Mouse (Mus musculus): ENCODE data around the gene Rnase9. TPM values are rescaled to one million over a fixed set of nuclear protein-coding genes. Genes with fewer than 3 reads are reported as not detected.
"Not testable (repeated sequence)": the region's sequence is repeated elsewhere in the genome, so short reads cannot be mapped to it uniquely, and the experiment has no call there.

Rnase9 gene
- total RNA-seq, 2 experiments from 2014 or later, result not detected

- DNase-seq (ENCODE audit: low spot score in 2 of 2), result no peak
- intact Hi-C loops (cut with DNase I), result no loop called here
These were observed 12.9 kb upstream of the Rnase9 start for GRCm38 (mm10) chr14:51054243-51055237.

- DNase-seq (ENCODE audit: low spot score in 2 of 2), result no peak
- intact Hi-C loops (cut with DNase I), result no loop called here
These were observed 11.5 kb upstream of the Rnase9 start for GRCm38 (mm10) chr14:51053176-51053575.

GRCm38 (mm10) chr14:51051941-51052340, 10.3 kb upstream of the Rnase9 start:
- no peak for DNase-seq (ENCODE audit: low spot score in 2 of 2)
- intact Hi-C loops (cut with DNase I), result no loop called here

GRCm38 (mm10) chr14:51050063-51050462, 8.4 kb upstream of the Rnase9 start, which contains the start of gene Rnase11:
Gene Rnase11, minus strand, starts transcription at chr14:51050163.
- no peak for DNase-seq (ENCODE audit: low spot score in 2 of 2)
- intact Hi-C loops (cut with DNase I), result no loop called here

- intact Hi-C loops (cut with DNase I), result no loop called here
- no peak for DNase-seq (ENCODE audit: low spot score in 2 of 2)
These were observed 6.2 kb upstream of the Rnase9 start for GRCm38 (mm10) chr14:51047846-51048245.

- DNase-seq (ENCODE audit: low spot score in 2 of 2), result no peak
These were observed 5.5 kb downstream of the Rnase9 start for GRCm38 (mm10) chr14:51036214-51036613.

GRCm38 (mm10) chr14:51035206-51035605, 6.5 kb downstream of the Rnase9 start:
- no peak for DNase-seq (ENCODE audit: low spot score in 2 of 2)
- intact Hi-C loops (cut with DNase I), result no loop called here

More at GRCm38 (mm10) chr14:51036214-51036613, 5.5 kb downstream of the Rnase9 start:
- intact Hi-C loops (cut with DNase I), result no loop called here

- no peak for DNase-seq (ENCODE audit: low spot score in 2 of 2)
- intact Hi-C loops (cut with DNase I), result loop anchor here (2.0 kb wide), 1 partner anchor 71 kb away; no protein-coding TSS in a partner anchor
These were observed 14.1 kb downstream of the Rnase9 start for GRCm38 (mm10) chr14:51027387-51028155.

GRCm38 (mm10) chr14:51026391-51027133, 15.1 kb downstream of the Rnase9 start:
- intact Hi-C loops (cut with DNase I), result loop anchor here (1.0 to 2.0 kb wide), 2 partner anchors 37 to 72 kb away; no protein-coding TSS in a partner anchor
- peak; percentile 72 to 81 for DNase-seq (ENCODE audit: low spot score in 2 of 2)

GRCm38 (mm10) chr14:51024820-51025219, 16.8 kb downstream of the Rnase9 start:
- intact Hi-C loops (cut with DNase I), result loop anchor here (5.0 kb wide), 1 partner anchor 38 kb away; no protein-coding TSS in a partner anchor
- DNase-seq (ENCODE audit: low spot score in 2 of 2), result no peak

- intact Hi-C loops (cut with DNase I), result loop anchor here (5.0 kb wide), 1 partner anchor 36 kb away; no protein-coding TSS in a partner anchor
- no peak for DNase-seq (ENCODE audit: low spot score in 2 of 2)
These were observed 18.2 kb downstream of the Rnase9 start for GRCm38 (mm10) chr14:51023457-51023856.

GRCm38 (mm10) chr14:51017256-51017655, 24.4 kb downstream of the Rnase9 start:
- no peak for DNase-seq (ENCODE audit: low spot score in 2 of 2)
- intact Hi-C loops (cut with DNase I), result no loop called here

GRCm38 (mm10) chr14:51015780-51016179, 25.9 kb downstream of the Rnase9 start:
- intact Hi-C loops (cut with DNase I), result no loop called here
- no peak for DNase-seq (ENCODE audit: low spot score in 2 of 2)

GRCm38 (mm10) chr14:51014724-51015123, 26.9 kb downstream of the Rnase9 start:
- DNase-seq (ENCODE audit: low spot score in 2 of 2); intact Hi-C loops (cut with DNase I): not testable (repeated sequence)

GRCm38 (mm10) chr14:51009572-51009971, 32.1 kb downstream of the Rnase9 start:
- DNase-seq (ENCODE audit: low spot score in 2 of 2), result no peak
- intact Hi-C loops (cut with DNase I), result no loop called here

GRCm38 (mm10) chr14:51008781-51009180, 32.9 kb downstream of the Rnase9 start:
- no peak for DNase-seq (ENCODE audit: low spot score in 2 of 2)
- intact Hi-C loops (cut with DNase I), result no loop called here

- peak; percentile 34 to 76 for DNase-seq (ENCODE audit: low spot score in 2 of 2)
These were observed 33.6 kb downstream of the Rnase9 start for GRCm38 (mm10) chr14:51007914-51008713.

GRCm38 (mm10) chr14:51007152-51007801, 34.4 kb downstream of the Rnase9 start, which contains the start of gene Rnase10:
Gene Rnase10, plus strand, starts transcription at chr14:51007751.
- intact Hi-C loops (cut with DNase I), result no loop called here
- DNase-seq (ENCODE audit: low spot score in 2 of 2), result no peak

More at GRCm38 (mm10) chr14:51007914-51008713, 33.6 kb downstream of the Rnase9 start:
- intact Hi-C loops (cut with DNase I), result no loop called here

Data from left cerebral cortex, postnatal 25 days (tissue).